16 mouse cellular contexts compared by ENCODE assay signal in genomic region chr2:125322581-125322980, GRCm38 (mm10).
"Had no signal": no experiment of that assay in that cellular context is flagged by ENCODE, and none has a peak within 500 bp of the region (broad histone marks: within the 10 kb centered on the region; RNA-seq: fewer than 3 reads in every experiment).

No protein-coding gene starts in this region.

- H3K4me1 ChIP-seq: midbrain, embryonic 13.5 days; neural tube, embryonic 13.5 days; neural tube, embryonic 15.5 days had no signal

- H3K27me3 ChIP-seq: midbrain, embryonic 13.5 days; neural tube, embryonic 13.5 days; neural tube, embryonic 15.5 days had no signal

- H3K27ac ChIP-seq: liver, embryonic 14.5 days; midbrain, embryonic 10.5 days; midbrain, embryonic 13.5 days; neural tube, embryonic 13.5 days; neural tube, embryonic 15.5 days had no signal

- H3K4me3 ChIP-seq: midbrain, embryonic 10.5 days; midbrain, embryonic 13.5 days; myocyte; neural tube, embryonic 13.5 days; neural tube, embryonic 15.5 days had no signal

- ATAC-seq: midbrain, embryonic 13.5 days; midbrain, embryonic 16.5 days had no signal

- H3K36me3 ChIP-seq: midbrain, embryonic 13.5 days; neural tube, embryonic 13.5 days had no signal

- H3K9ac ChIP-seq: liver, embryonic 14.5 days; lung, embryonic 14.5 days; midbrain, embryonic 13.5 days; neural tube, embryonic 13.5 days; neural tube, embryonic 15.5 days had no signal

- H3K4me2 ChIP-seq: lung, embryonic 14.5 days; midbrain, embryonic 13.5 days; neural tube, embryonic 13.5 days; neural tube, embryonic 15.5 days had no signal

- DNase-seq: lung, adult 18-20 months; right cerebral cortex, adult 18-20 months; right cerebral cortex, postnatal 25 days; right cerebral cortex, postnatal 4 days; spleen, adult 18-20 months; thymus, adult 18-20 months; thymus, postnatal 14 days; thymus, postnatal 36 days had no signal

- H3K9me3 ChIP-seq: midbrain, embryonic 10.5 days; midbrain, embryonic 13.5 days; neural tube, embryonic 13.5 days; neural tube, embryonic 15.5 days had no signal
